Mouse (Mus musculus): Measurements from ENCODE around the gene Gcnt7. TPM values are rescaled to one million over a fixed set of nuclear protein-coding genes. Genes with fewer than 3 reads are reported as not detected.

Gene Gcnt7
- not detected in 2 replicates for polyA plus RNA-seq (2012; ENCODE audit: insufficient read depth, low replicate concordance)

DNA sequence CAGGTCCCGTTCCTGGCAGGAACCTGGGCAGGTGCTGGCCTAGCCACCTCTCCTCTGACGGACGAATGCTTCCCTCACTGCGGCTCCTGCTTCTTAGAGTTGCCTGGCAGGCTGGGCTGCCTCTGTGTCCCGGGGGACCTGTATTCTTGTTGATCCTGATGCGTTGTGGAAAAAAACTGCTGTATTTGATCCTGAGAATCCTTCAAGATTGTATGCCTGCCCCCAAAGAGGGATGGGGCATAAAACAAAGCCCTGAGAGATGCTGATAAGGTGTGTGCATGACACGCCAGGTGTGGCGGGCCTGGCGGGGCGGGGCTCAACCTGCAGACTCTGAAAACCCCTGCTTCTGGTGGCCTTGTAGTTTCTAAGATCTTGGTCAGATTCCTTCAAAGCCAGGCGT is at the start of gene Gcnt7:
Gene Gcnt7, minus strand, starts transcription at position 101 of the 400 bp plus-strand sequence.
- Histone ChIP-seq H3K4me1 (0 out of 2 replicates have a peak, but pooled peaks cover 3% of the 10 kb centered on the region), H3K36me3 (replicated peaks; ENCODE audit: low read length) (peaks cover 95% of the 10 kb centered on the region), H3K4me3 (replicated peaks) (no peak within 1 kb of the TSS), H3K27me3 (replicated peaks) (no peaks in the 10 kb centered on the region), H3K9me3 (no peaks in the 10 kb centered on the region)
- TF ChIP-seq GATA1 (IDR thresholded peaks at IDR 0.05; ENCODE audit: borderline replicate concordance, low read length) (no peak), FLI1 (IDR thresholded peaks at IDR 0.05; ENCODE audit: low read length) (no peak)

- peaks cover 7% of the 10 kb centered on the region; the same call in 1 of the 2 replicates for H3K4me1 ChIP-seq
- H3K4me3 ChIP-seq (replicated peaks): no peak overlapping the region
- H3K9me3 ChIP-seq: no peaks in the 10 kb centered on the region
- peaks cover 20% of the 10 kb centered on the region for H3K27me3 ChIP-seq (replicated peaks)
- H3K36me3 ChIP-seq (replicated peaks; ENCODE audit: low read length): no peaks in the 10 kb centered on the region
- TF ChIP-seq GATA1 (IDR thresholded peaks at IDR 0.05; ENCODE audit: borderline replicate concordance, low read length) (no peak), FLI1 (IDR thresholded peaks at IDR 0.05; ENCODE audit: low read length) (no peak)
These were observed 47.7 kb upstream of the Gcnt7 start for GRCm38 (mm10) chr2:172506121-172506520.

GRCm38 (mm10) chr2:172502168-172502567 is 43.8 kb upstream of the Gcnt7 start:
- no peak for TF ChIP-seq GATA1 (IDR thresholded peaks at IDR 0.05; ENCODE audit: borderline replicate concordance, low read length)
- TF ChIP-seq FLI1 (IDR thresholded peaks at IDR 0.05; ENCODE audit: low read length): no peak
- peaks cover 29% of the 10 kb centered on the region for H3K27me3 ChIP-seq (replicated peaks)
- H3K4me3 ChIP-seq (replicated peaks): no peak overlapping the region
- H3K9me3 ChIP-seq: no peaks in the 10 kb centered on the region
- peaks cover 15% of the 10 kb centered on the region for H3K4me1 ChIP-seq
- no peaks in the 10 kb centered on the region for H3K36me3 ChIP-seq (replicated peaks; ENCODE audit: low read length)

DNA sequence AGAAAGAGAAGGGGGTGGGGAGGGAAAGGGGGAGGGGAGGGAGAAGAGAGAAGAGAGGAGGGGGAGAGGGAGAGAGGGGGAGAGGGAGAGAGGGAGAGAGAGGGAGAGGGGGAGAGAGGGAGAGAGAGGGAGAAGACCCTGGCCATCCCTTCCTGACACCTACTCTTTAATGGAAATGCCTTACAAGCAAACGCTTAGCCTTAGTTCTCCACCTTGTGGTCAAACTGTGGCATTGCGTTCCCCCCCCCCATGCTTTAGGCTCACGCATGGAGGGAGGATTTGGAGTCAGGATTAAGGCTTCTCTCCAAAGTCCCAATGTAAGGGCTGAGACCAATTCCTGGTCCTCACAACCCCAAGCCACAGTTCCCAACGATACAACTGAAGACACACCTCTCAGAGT is 42.9 kb upstream of the Gcnt7 start:
- TF ChIP-seq FLI1 (IDR thresholded peaks at IDR 0.05; ENCODE audit: low read length) (no peak), GATA1 (IDR thresholded peaks at IDR 0.05; ENCODE audit: borderline replicate concordance, low read length) (no peak)
- peaks cover 15% of the 10 kb centered on the region for H3K4me1 ChIP-seq
- H3K27me3 ChIP-seq (replicated peaks): peaks cover 32% of the 10 kb centered on the region
- H3K36me3 ChIP-seq (replicated peaks; ENCODE audit: low read length): no peaks in the 10 kb centered on the region
- H3K9me3 ChIP-seq: no peaks in the 10 kb centered on the region
- H3K4me3 ChIP-seq (replicated peaks): no peak overlapping the region

DNA sequence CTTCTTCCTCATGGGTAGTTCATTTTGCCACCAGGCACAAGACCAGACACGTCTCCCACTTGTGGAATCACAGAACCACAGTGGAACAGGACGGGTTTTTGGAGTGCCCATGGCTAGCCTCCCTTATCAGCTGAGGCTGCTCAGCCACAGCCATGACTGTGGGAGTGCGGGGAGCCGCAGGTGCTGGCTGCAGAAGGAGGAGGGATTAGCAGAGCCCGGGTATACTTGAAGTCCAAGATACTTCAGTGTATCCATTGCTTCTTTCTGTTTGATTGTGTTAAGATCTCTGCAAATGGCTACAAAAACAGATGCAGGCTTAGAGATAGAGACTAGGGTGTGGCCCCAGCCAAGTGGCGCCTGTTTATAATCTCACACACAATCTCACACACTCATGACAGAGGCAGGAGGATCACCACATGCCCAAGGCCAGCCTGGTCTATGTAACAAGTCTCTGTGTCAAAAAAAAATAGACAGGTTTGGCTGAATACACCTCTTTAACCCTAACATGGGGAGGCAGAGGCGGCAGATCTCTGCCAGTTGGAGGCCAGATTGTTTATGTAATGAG is 42.4 kb upstream of the Gcnt7 start:
- peaks cover 15% of the 10 kb centered on the region for H3K4me1 ChIP-seq
- no peaks in the 10 kb centered on the region for H3K9me3 ChIP-seq
- H3K36me3 ChIP-seq (replicated peaks; ENCODE audit: low read length): no peaks in the 10 kb centered on the region
- H3K4me3 ChIP-seq (replicated peaks): no peak overlapping the region
- no peak for TF ChIP-seq GATA1 (IDR thresholded peaks at IDR 0.05; ENCODE audit: borderline replicate concordance, low read length)
- no peak for TF ChIP-seq FLI1 (IDR thresholded peaks at IDR 0.05; ENCODE audit: low read length)
- peaks cover 32% of the 10 kb centered on the region for H3K27me3 ChIP-seq (replicated peaks)

GRCm38 (mm10) chr2:172498823-172499222 is 40.4 kb upstream of the Gcnt7 start:
- H3K4me1 ChIP-seq: peaks cover 12% of the 10 kb centered on the region
- peaks cover 35% of the 10 kb centered on the region for H3K27me3 ChIP-seq (replicated peaks)
- H3K4me3 ChIP-seq (replicated peaks): no peak overlapping the region
- peaks cover 6% of the 10 kb centered on the region for H3K9me3 ChIP-seq
- no peaks in the 10 kb centered on the region for H3K36me3 ChIP-seq (replicated peaks; ENCODE audit: low read length)
- no peak for TF ChIP-seq GATA1 (IDR thresholded peaks at IDR 0.05; ENCODE audit: borderline replicate concordance, low read length)
- TF ChIP-seq FLI1 (IDR thresholded peaks at IDR 0.05; ENCODE audit: low read length): no peak

DNA sequence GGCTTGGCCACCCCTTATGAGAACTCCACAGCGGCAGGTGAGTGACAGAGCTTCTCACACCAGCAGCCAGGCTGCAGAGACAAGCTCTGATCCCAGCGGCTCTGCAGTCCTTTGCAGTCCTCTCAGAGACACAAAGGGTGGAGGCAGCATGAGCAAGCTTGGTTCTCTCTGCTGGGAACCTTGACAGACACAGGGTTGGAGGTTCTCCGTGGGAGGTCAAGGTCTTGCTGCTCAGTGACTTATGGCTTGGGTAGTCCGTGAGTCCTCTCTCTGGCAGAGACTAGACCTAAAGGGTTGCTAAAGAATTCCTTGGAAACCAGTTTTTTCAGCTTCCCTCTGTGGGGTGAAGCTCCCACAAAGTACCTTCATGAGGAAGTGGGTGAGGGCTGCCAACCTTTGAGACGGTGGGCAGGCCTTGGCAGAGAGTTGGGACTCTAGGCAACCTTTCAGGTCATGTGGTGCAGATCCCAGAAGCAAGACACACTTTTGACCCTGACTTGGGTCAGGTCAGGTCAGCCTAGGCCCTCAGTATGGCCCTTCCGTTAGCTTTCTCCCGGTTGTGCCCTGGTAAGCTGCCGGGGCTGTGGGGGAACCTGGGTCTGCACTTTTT is 38.4 kb upstream of the Gcnt7 start:
- peaks cover 30% of the 10 kb centered on the region for H3K27me3 ChIP-seq (replicated peaks)
- no peak overlapping the region for H3K4me3 ChIP-seq (replicated peaks)
- H3K36me3 ChIP-seq (replicated peaks; ENCODE audit: low read length): no peaks in the 10 kb centered on the region
- TF ChIP-seq FLI1 (IDR thresholded peaks at IDR 0.05; ENCODE audit: low read length) (no peak), GATA1 (IDR thresholded peaks at IDR 0.05; ENCODE audit: borderline replicate concordance, low read length) (no peak)
- H3K9me3 ChIP-seq: peaks cover 9% of the 10 kb centered on the region
- H3K4me1 ChIP-seq: peaks cover 12% of the 10 kb centered on the region

DNA sequence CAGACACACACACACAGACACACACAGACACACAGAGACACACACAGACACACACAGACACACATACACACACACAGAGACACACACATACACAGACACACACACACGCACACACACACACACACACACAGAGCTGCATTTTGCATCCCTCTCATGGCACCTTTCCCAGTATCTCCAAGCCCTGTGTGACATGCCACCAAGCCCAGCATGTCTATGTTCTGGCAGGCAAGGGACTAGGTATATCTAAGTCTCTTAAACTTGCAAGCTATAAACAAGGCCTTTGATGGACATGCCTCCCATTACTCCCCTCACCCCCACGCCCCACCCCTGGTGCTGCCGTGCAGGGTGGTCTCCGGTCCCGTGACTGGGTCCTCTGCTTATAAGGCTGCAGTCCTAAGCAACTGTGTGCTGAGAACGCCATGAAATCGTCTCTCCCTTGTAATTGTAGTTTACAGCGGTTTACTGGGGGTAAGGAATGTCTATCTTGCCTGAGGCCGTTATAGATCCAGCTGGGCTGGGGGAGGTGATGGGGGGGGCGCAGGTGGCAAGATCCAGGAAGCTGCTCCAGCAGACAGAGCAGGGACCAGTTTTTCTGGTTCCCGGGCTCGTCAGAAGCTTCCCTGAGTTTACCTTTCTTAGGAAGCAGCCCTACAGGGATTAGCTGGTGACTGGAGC is 26.4 kb upstream of the Gcnt7 start:
- H3K36me3 ChIP-seq (replicated peaks; ENCODE audit: low read length): no peaks in the 10 kb centered on the region
- peaks cover 10% of the 10 kb centered on the region for H3K4me1 ChIP-seq
- H3K4me3 ChIP-seq (replicated peaks): no peak overlapping the region
- TF ChIP-seq GATA1 (IDR thresholded peaks at IDR 0.05; ENCODE audit: borderline replicate concordance, low read length) (no peak), FLI1 (IDR thresholded peaks at IDR 0.05; ENCODE audit: low read length) (no peak)
- H3K9me3 ChIP-seq: no peaks in the 10 kb centered on the region
- peaks cover 33% of the 10 kb centered on the region for H3K27me3 ChIP-seq (replicated peaks)

DNA sequence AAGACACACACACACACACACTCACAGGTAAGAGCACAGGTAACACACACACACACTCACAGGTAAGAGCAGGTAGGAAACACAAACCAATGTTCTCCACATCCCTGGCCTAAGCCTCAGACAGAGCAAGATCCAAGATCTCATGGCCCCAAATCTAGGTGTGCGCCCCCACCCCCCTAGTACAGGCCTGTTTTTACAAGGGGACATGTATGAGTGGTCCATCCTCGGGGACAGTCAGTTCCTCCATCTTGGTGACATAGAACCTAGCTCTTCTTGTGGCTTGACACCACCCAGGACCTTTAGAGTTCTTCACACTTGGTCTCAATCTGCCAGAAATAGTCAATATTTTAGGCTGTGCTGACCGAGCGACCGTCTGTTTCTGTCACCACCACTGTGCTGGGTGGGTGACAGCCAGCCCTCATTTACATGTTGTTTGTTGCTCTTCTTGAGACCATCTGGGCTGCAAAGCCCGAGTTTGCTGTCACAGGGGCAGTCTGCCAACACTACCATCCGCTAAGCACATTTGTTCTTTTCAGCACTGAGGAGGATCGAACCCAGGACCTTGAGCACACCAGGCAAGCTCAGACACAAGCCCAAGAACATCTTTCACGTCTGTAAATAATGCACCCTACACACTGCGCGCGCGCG is 25.5 kb upstream of the Gcnt7 start:
- no peak overlapping the region for H3K4me3 ChIP-seq (replicated peaks)
- no peaks in the 10 kb centered on the region for H3K36me3 ChIP-seq (replicated peaks; ENCODE audit: low read length)
- TF ChIP-seq GATA1 (IDR thresholded peaks at IDR 0.05; ENCODE audit: borderline replicate concordance, low read length) (no peak), FLI1 (IDR thresholded peaks at IDR 0.05; ENCODE audit: low read length) (no peak)
- H3K4me1 ChIP-seq: peaks cover 10% of the 10 kb centered on the region
- no peaks in the 10 kb centered on the region for H3K9me3 ChIP-seq
- peaks cover 32% of the 10 kb centered on the region for H3K27me3 ChIP-seq (replicated peaks)

All from megakaryocyte, embryonic 14.5 days (primary cell).